Mouse (Mus musculus) neural tube, embryonic 13.5 days (tissue): ENCODE data around the gene Hmgb1. TPM values are rescaled to one million over a fixed set of nuclear protein-coding genes. Genes with fewer than 3 reads are reported as not detected.

Source experiments
- ATAC-seq: fragments of 200-750 bp; cut with Nextera tagmentation; 2 replicates; pipeline ENCODE4 v1.8.0; 2017; ENCODE audit warnings: low read depth, mild to moderate bottlenecking, moderate TSS enrichment, moderate library complexity
- H3K27ac ChIP-seq: fragments of 300-500 bp; sonication (generic); replicated peaks from 2 replicates; pipeline ENCODE4 v1.5.1; 2015; ENCODE audit warnings: moderate library complexity, mild to moderate bottlenecking, inconsistent platforms
- H3K27me3 ChIP-seq: fragments of 300-500 bp; sonication (generic); 2 replicates; pipeline ENCODE4 v1.6.1; 2015; ENCODE audit warnings: mild to moderate bottlenecking, inconsistent platforms
- H3K36me3 ChIP-seq: fragments of 300-500 bp; sonication (generic); 2 replicates; pipeline ENCODE4 v1.6.1; 2015; ENCODE audit warnings: mild to moderate bottlenecking, inconsistent platforms
- H3K4me1 ChIP-seq: fragments of 300-500 bp; sonication (generic); replicated peaks from 2 replicates; pipeline ENCODE4 v1.6.1; 2015; ENCODE audit warnings: inconsistent platforms
- H3K4me2 ChIP-seq: fragments of 300-500 bp; sonication (generic); 2 replicates; pipeline ENCODE4 v1.6.1; 2015; ENCODE audit warnings: inconsistent platforms, mild to moderate bottlenecking, moderate library complexity
- H3K4me3 ChIP-seq: fragments of 300-500 bp; sonication (generic); 2 replicates; pipeline ENCODE4 v1.5.1; 2015; ENCODE audit warnings: mild to moderate bottlenecking, inconsistent platforms
- H3K9ac ChIP-seq: fragments of 300-500 bp; sonication (generic); 2 replicates; pipeline ENCODE4 v1.6.1; 2015; ENCODE audit warnings: moderate library complexity, mild to moderate bottlenecking, inconsistent platforms
- H3K9me3 ChIP-seq: fragments of 300-500 bp; sonication (generic); 2 replicates; pipeline ENCODE4 v1.6.1; 2016; ENCODE audit warnings: inconsistent platforms
- WGBS: fragments of 180-500 bp; shearing (Covaris S2); methylation state at CpG from one replicate; pipeline ENCODE4 v1.1.7; 2015; 5-methylcytosine and 5-hydroxymethylcytosine counted together
- polyA plus RNA-seq: library from polyadenylated mRNA; unstranded; fragments of >200 nt; fragmentation: Nextera tagmentation; extraction: Ambion mirVana; gene quantifications from 2 replicates; pipeline ENCODE4 v1.2.1, GENCODE M21; 2015

Hmgb1 gene
- polyA plus RNA-seq, 1 experiment from 2014 or later, result 950 TPM

- 89% methylated on average over 5 of the region's 5 CpGs for WGBS
- Histone ChIP-seq H3K27ac (no peak overlapping the region), H3K4me3 (no peak overlapping the region), H3K27me3 (no peaks in the 10 kb centered on the region), H3K4me2 (no peak overlapping the region), H3K9ac (no peak overlapping the region), H3K4me1 (peaks cover 14% of the 10 kb centered on the region), H3K36me3 (no peaks in the 10 kb centered on the region), H3K9me3 (no peaks in the 10 kb centered on the region)
- no peak for ATAC-seq
Observed at GRCm38 (mm10) chr5:149112559-149112958, 71.7 kb downstream of the Hmgb1 start.

GRCm38 (mm10) chr5:149109220-149109619 lies 75.1 kb downstream of the Hmgb1 start:
- no peaks in the 10 kb centered on the region for H3K9me3 ChIP-seq

GRCm38 (mm10) chr5:149108178-149108577 lies 76.1 kb downstream of the Hmgb1 start:
- H3K4me3 ChIP-seq, result no peak overlapping the region
- no peaks in the 10 kb centered on the region for H3K4me1 ChIP-seq
- H3K27me3 ChIP-seq, result no peaks in the 10 kb centered on the region
- no peak overlapping the region for H3K9ac ChIP-seq
- 84% methylated on average over 15 of the region's 15 CpGs for WGBS
- no peaks in the 10 kb centered on the region for H3K36me3 ChIP-seq
- H3K27ac ChIP-seq, result no peak overlapping the region
- H3K9me3 ChIP-seq, result no peaks in the 10 kb centered on the region
- no peak for ATAC-seq
- H3K4me2 ChIP-seq, result no peak overlapping the region

More at GRCm38 (mm10) chr5:149109220-149109619, 75.1 kb downstream of the Hmgb1 start:
- Histone ChIP-seq H3K9ac (no peak overlapping the region), H3K4me3 (no peak overlapping the region), H3K4me1 (peaks cover 8% of the 10 kb centered on the region; the same call in 1 of the 2 replicates), H3K36me3 (no peaks in the 10 kb centered on the region), H3K27ac (no peak overlapping the region), H3K27me3 (no peaks in the 10 kb centered on the region), H3K4me2 (no peak overlapping the region)
- no peak for ATAC-seq
- 83% methylated on average over 3 of the region's 3 CpGs for WGBS

- no peaks in the 10 kb centered on the region for H3K36me3 ChIP-seq
- ATAC-seq, result no peak
- H3K4me2 ChIP-seq, result no peak overlapping the region
- 73% methylated on average over 3 of the region's 3 CpGs for WGBS
- H3K27me3 ChIP-seq, result no peaks in the 10 kb centered on the region
- no peaks in the 10 kb centered on the region for H3K4me1 ChIP-seq
- no peak overlapping the region for H3K9ac ChIP-seq
- H3K9me3 ChIP-seq, result no peaks in the 10 kb centered on the region
- H3K27ac ChIP-seq, result no peak overlapping the region
- H3K4me3 ChIP-seq, result no peak overlapping the region
Observed at GRCm38 (mm10) chr5:149107566-149107965, 76.7 kb downstream of the Hmgb1 start.

GRCm38 (mm10) chr5:149104096-149104725 lies 80.1 kb downstream of the Hmgb1 start:
- no peak overlapping the region for H3K4me3 ChIP-seq
- 88% methylated on average over 8 of the region's 8 CpGs for WGBS
- H3K9ac ChIP-seq, result no peak overlapping the region
- ATAC-seq, result no peak
- no peak overlapping the region for H3K27ac ChIP-seq
- no peaks in the 10 kb centered on the region for H3K36me3 ChIP-seq
- no peak overlapping the region for H3K4me2 ChIP-seq
- H3K9me3 ChIP-seq, result no peaks in the 10 kb centered on the region
- H3K4me1 ChIP-seq, result no peaks in the 10 kb centered on the region; the same call in 1 of the 2 replicates
- H3K27me3 ChIP-seq, result no peaks in the 10 kb centered on the region

GRCm38 (mm10) chr5:149101869-149102268 lies 82.4 kb downstream of the Hmgb1 start:
- H3K27ac ChIP-seq, result no peak overlapping the region
- no peak overlapping the region for H3K9ac ChIP-seq
- H3K27me3 ChIP-seq, result no peaks in the 10 kb centered on the region
- WGBS, result 82% methylated on average over 6 of the region's 6 CpGs
- H3K4me3 ChIP-seq, result no peak overlapping the region
- H3K36me3 ChIP-seq, result no peaks in the 10 kb centered on the region
- H3K9me3 ChIP-seq, result no peaks in the 10 kb centered on the region
- no peak overlapping the region for H3K4me2 ChIP-seq
- H3K4me1 ChIP-seq, result no peaks in the 10 kb centered on the region; the same call in 1 of the 2 replicates
- ATAC-seq, result no peak

GRCm38 (mm10) chr5:149100091-149100490 lies 84.2 kb downstream of the Hmgb1 start:
- no peak for ATAC-seq
- Histone ChIP-seq H3K4me2 (no peak overlapping the region), H3K9me3 (no peaks in the 10 kb centered on the region), H3K9ac (no peak overlapping the region), H3K27ac (no peak overlapping the region), H3K4me3 (no peak overlapping the region), H3K4me1 (no peaks in the 10 kb centered on the region; the same call in 1 of the 2 replicates), H3K36me3 (no peaks in the 10 kb centered on the region), H3K27me3 (no peaks in the 10 kb centered on the region)
- WGBS, result 72% methylated on average over 3 of the region's 3 CpGs

- ATAC-seq, result no peak
- Histone ChIP-seq H3K9me3 (no peaks in the 10 kb centered on the region), H3K27me3 (no peaks in the 10 kb centered on the region), H3K27ac (no peak overlapping the region), H3K4me3 (no peak overlapping the region), H3K9ac (no peak overlapping the region), H3K4me1 (no peaks in the 10 kb centered on the region; the same call in 1 of the 2 replicates), H3K36me3 (no peaks in the 10 kb centered on the region), H3K4me2 (no peak overlapping the region)
- 91% methylated on average over 1 of the region's 1 CpGs for WGBS
Observed at GRCm38 (mm10) chr5:149099009-149099408, 85.3 kb downstream of the Hmgb1 start.

- H3K9me3 ChIP-seq, result no peaks in the 10 kb centered on the region
- no peak for ATAC-seq
- no peak overlapping the region for H3K27ac ChIP-seq
- H3K4me2 ChIP-seq, result no peak overlapping the region
- WGBS, result 87% methylated on average over 5 of the region's 5 CpGs
- H3K9ac ChIP-seq, result no peak overlapping the region
- no peaks in the 10 kb centered on the region for H3K36me3 ChIP-seq
- no peak overlapping the region for H3K4me3 ChIP-seq
- no peaks in the 10 kb centered on the region; the same call in 1 of the 2 replicates for H3K4me1 ChIP-seq
- H3K27me3 ChIP-seq, result no peaks in the 10 kb centered on the region
Observed at GRCm38 (mm10) chr5:149097841-149098240, 86.4 kb downstream of the Hmgb1 start.

- no peak overlapping the region for H3K9ac ChIP-seq
- H3K4me3 ChIP-seq, result no peak overlapping the region
- H3K4me1 ChIP-seq, result no peaks in the 10 kb centered on the region; the same call in 1 of the 2 replicates
- H3K27me3 ChIP-seq, result no peaks in the 10 kb centered on the region
- H3K9me3 ChIP-seq, result no peaks in the 10 kb centered on the region
- no peak overlapping the region for H3K27ac ChIP-seq
- no peak overlapping the region for H3K4me2 ChIP-seq
- no peak for ATAC-seq
- 82% methylated on average over 11 of the region's 11 CpGs for WGBS
- no peaks in the 10 kb centered on the region for H3K36me3 ChIP-seq
Observed at GRCm38 (mm10) chr5:149096284-149096683, 88.0 kb downstream of the Hmgb1 start.

GRCm38 (mm10) chr5:149092926-149093325 lies 91.4 kb downstream of the Hmgb1 start:
- ATAC-seq, result no peak
- WGBS, result 80% methylated on average over 5 of the region's 5 CpGs

GRCm38 (mm10) chr5:149092526-149092925 lies 91.8 kb downstream of the Hmgb1 start:
- WGBS, result 89% methylated on average over 4 of the region's 4 CpGs

More at GRCm38 (mm10) chr5:149092926-149093325, 91.4 kb downstream of the Hmgb1 start:
- Histone ChIP-seq H3K9ac (no peak overlapping the region), H3K27ac (no peak overlapping the region), H3K36me3 (no peaks in the 10 kb centered on the region), H3K27me3 (no peaks in the 10 kb centered on the region), H3K4me3 (no peak overlapping the region), H3K4me2 (no peak overlapping the region), H3K9me3 (no peaks in the 10 kb centered on the region), H3K4me1 (no peaks in the 10 kb centered on the region)

GRCm38 (mm10) chr5:149091256-149091655 lies 93.0 kb downstream of the Hmgb1 start:
- Histone ChIP-seq H3K36me3 (no peaks in the 10 kb centered on the region), H3K4me1 (no peaks in the 10 kb centered on the region), H3K4me2 (no peak overlapping the region), H3K4me3 (no peak overlapping the region), H3K9ac (no peak overlapping the region), H3K9me3 (no peaks in the 10 kb centered on the region), H3K27ac (no peak overlapping the region), H3K27me3 (no peaks in the 10 kb centered on the region)
- ATAC-seq, result no peak
- WGBS, result 89% methylated on average over 14 of the region's 14 CpGs

More at GRCm38 (mm10) chr5:149092526-149092925, 91.8 kb downstream of the Hmgb1 start:
- Histone ChIP-seq H3K36me3 (no peaks in the 10 kb centered on the region), H3K4me1 (no peaks in the 10 kb centered on the region), H3K4me3 (no peak overlapping the region), H3K9ac (no peak overlapping the region), H3K27me3 (no peaks in the 10 kb centered on the region), H3K9me3 (no peaks in the 10 kb centered on the region), H3K27ac (no peak overlapping the region), H3K4me2 (no peak overlapping the region)
- ATAC-seq, result no peak
